Mouse (Mus musculus) heart, embryonic 11.5 days (tissue): ENCODE data around the gene Dbil5. TPM values are rescaled to one million over a fixed set of nuclear protein-coding genes. Genes with fewer than 3 reads are reported as not detected.

Source experiments
- ATAC-seq: fragments of 200-750 bp; cut with Nextera tagmentation; replicated peaks from 2 replicates; pipeline ENCODE4 v1.8.0; 2017; ENCODE audit warnings: moderate library complexity; ENCODE audit not compliant: insufficient number of reproducible peaks, low FRiP score, low TSS enrichment
- H3K27ac ChIP-seq: fragments of 300-500 bp; sonication (generic); 2 replicates; pipeline ENCODE4 v1.5.1; 2014; ENCODE audit warnings: mild to moderate bottlenecking, low read depth, low read length
- H3K27me3 ChIP-seq: fragments of 300-500 bp; sonication (generic); 2 replicates; pipeline ENCODE4 v1.6.1; 2014; ENCODE audit warnings: mild to moderate bottlenecking, low read length, mixed read lengths; ENCODE audit not compliant: control insufficient read depth, insufficient read depth
- H3K36me3 ChIP-seq: fragments of 300-500 bp; sonication (generic); 2 replicates; pipeline ENCODE4 v1.6.1; 2014; ENCODE audit warnings: mild to moderate bottlenecking, low read length, moderate library complexity, mixed read lengths; ENCODE audit not compliant: control insufficient read depth, insufficient read depth
- H3K4me1 ChIP-seq: fragments of 300-500 bp; sonication (generic); 2 replicates; pipeline ENCODE4 v1.6.1; 2014; ENCODE audit warnings: low read length; ENCODE audit not compliant: control insufficient read depth, insufficient read depth
- H3K4me2 ChIP-seq: fragments of 300-500 bp; sonication (generic); 2 replicates; pipeline ENCODE4 v1.6.1; 2014; ENCODE audit warnings: mild to moderate bottlenecking, moderate library complexity
- H3K4me3 ChIP-seq: fragments of 300-500 bp; sonication (generic); 2 replicates; pipeline ENCODE4 v1.5.1; 2014; ENCODE audit warnings: low read depth, low read length
- H3K9ac ChIP-seq: fragments of 300-500 bp; sonication (generic); 2 replicates; pipeline ENCODE4 v1.6.1; 2014; ENCODE audit warnings: mild to moderate bottlenecking, low read depth, low read length, moderate library complexity
- H3K9me3 ChIP-seq: fragments of 300-500 bp; sonication (generic); replicated peaks from 2 replicates; pipeline ENCODE4 v1.6.1; 2016; ENCODE audit warnings: low read length; ENCODE audit not compliant: control insufficient read depth
- WGBS: fragments of 180-500 bp; shearing (Covaris S2); extraction: QIAGEN DNeasy Blood & Tissue Kit; methylation state at CpG from one replicate; pipeline ENCODE4 v1.1.7; 2014; ENCODE audit not compliant: insufficient replicate concordance; 5-methylcytosine and 5-hydroxymethylcytosine counted together
- polyA plus RNA-seq: library from polyadenylated mRNA; unstranded; fragments of >200 nt; fragmentation: Nextera tagmentation; extraction: Ambion mirVana; gene quantifications from 2 replicates; pipeline ENCODE4 v1.2.1, GENCODE M21; 2014

The Dbil5 gene
- 0.99 and 1.3 TPM in 2 replicates for polyA plus RNA-seq

- WGBS = under 1% methylated on average over 35 of the region's 35 CpGs
- peak within 1 kb of the TSS; percentile 95 for H3K9ac ChIP-seq
- H3K27ac ChIP-seq = peak within 1 kb of the TSS; percentile 84
- H3K9me3 ChIP-seq = no peaks in the 10 kb centered on the region
- ATAC-seq = peak; percentile 96
- H3K4me3 ChIP-seq = peak within 1 kb of the TSS; percentile 82
- H3K4me1 ChIP-seq = peaks cover 5% of the 10 kb centered on the region
- H3K36me3 ChIP-seq = peaks cover 11% of the 10 kb centered on the region
- peak within 1 kb of the TSS; percentile 79 for H3K4me2 ChIP-seq
- H3K27me3 ChIP-seq = no peaks in the 10 kb centered on the region
Observed at GRCm38 (mm10) chr11:76217390-76217800, at the start of gene Dbil5, which contains the start of gene Gemin4. Gene Dbil5, plus strand, starts transcription at chr11:76217608. Gene Gemin4, minus strand, starts transcription at chr11:76217664.

GRCm38 (mm10) chr11:76168976-76169375 is 48.4 kb upstream of the Dbil5 start:
- ATAC-seq = no peak
- Histone ChIP-seq H3K4me1 (no peaks in the 10 kb centered on the region), H3K4me3 (no peak overlapping the region), H3K9me3 (no peaks in the 10 kb centered on the region), H3K27me3 (no peaks in the 10 kb centered on the region), H3K4me2 (no peak overlapping the region), H3K9ac (no peak overlapping the region), H3K36me3 (no peaks in the 10 kb centered on the region), H3K27ac (no peak overlapping the region)
- WGBS = 84% methylated on average over 3 of the region's 3 CpGs

DNA sequence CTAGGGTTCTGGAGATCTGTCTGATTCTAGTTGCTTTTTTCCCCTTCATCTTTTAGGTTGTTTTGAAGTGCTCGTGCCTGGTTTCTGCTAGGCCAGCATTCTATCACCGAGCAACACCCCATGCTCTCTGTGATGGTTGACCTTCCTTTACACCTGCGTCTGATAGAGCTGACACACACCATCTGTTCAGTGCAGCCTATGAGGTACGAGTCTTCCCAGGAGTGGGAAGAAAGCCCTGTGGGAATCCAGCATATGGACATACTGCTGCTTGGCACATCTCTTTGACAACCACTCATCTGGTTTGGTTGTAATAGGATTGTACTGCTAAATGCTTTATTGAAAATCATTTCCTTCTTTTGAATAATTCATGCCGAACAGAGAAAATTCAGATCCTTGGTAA is 47.2 kb upstream of the Dbil5 start:
- 68% methylated on average over 5 of the region's 5 CpGs for WGBS
- Histone ChIP-seq H3K9ac (no peak overlapping the region), H3K27ac (no peak overlapping the region), H3K36me3 (no peaks in the 10 kb centered on the region), H3K9me3 (no peaks in the 10 kb centered on the region), H3K4me2 (no peak overlapping the region), H3K4me3 (no peak overlapping the region), H3K27me3 (no peaks in the 10 kb centered on the region), H3K4me1 (no peaks in the 10 kb centered on the region)
- no peak for ATAC-seq

GRCm38 (mm10) chr11:76178726-76179494 is 38.5 kb upstream of the Dbil5 start:
- Histone ChIP-seq H3K4me2 (peak overlapping the region; percentile 94), H3K4me1 (0 out of 2 replicates have a peak, but pooled peaks cover 2% of the 10 kb centered on the region)

GRCm38 (mm10) chr11:76179495-76180145 is 37.8 kb upstream of the Dbil5 start, which contains the start of the genes Vps53 and Fam57a:
Gene Vps53, minus strand, starts transcription at chr11:76179647.
Gene Fam57a, plus strand, starts transcription at chr11:76179671.
- peak within 1 kb of the TSS; percentile 57; the same call in 1 of the 2 replicates for H3K27ac ChIP-seq
- H3K4me3 ChIP-seq = peak within 1 kb of the TSS; percentile 85
- H3K9ac ChIP-seq = peak within 1 kb of the TSS; percentile 76
- peak within 1 kb of the TSS; percentile 94 for H3K4me2 ChIP-seq
- ATAC-seq = peak; percentile 83
- no peaks in the 10 kb centered on the region for H3K36me3 ChIP-seq
- no peaks in the 10 kb centered on the region for H3K9me3 ChIP-seq
- 0 out of 2 replicates have a peak, but pooled peaks cover 2% of the 10 kb centered on the region for H3K4me1 ChIP-seq
- WGBS = under 1% methylated on average over 37 of the region's 37 CpGs
- H3K27me3 ChIP-seq = no peaks in the 10 kb centered on the region

More at GRCm38 (mm10) chr11:76178726-76179494, 38.5 kb upstream of the Dbil5 start:
- peak overlapping the region; percentile 85 for H3K4me3 ChIP-seq
- no peaks in the 10 kb centered on the region for H3K9me3 ChIP-seq
- WGBS = 3% methylated on average over 28 of the region's 28 CpGs
- H3K27ac ChIP-seq = peak overlapping the region; percentile 57; the same call in 1 of the 2 replicates
- peak; percentile 69 for ATAC-seq
- H3K36me3 ChIP-seq = no peaks in the 10 kb centered on the region
- H3K9ac ChIP-seq = peak overlapping the region; percentile 76
- H3K27me3 ChIP-seq = no peaks in the 10 kb centered on the region

DNA sequence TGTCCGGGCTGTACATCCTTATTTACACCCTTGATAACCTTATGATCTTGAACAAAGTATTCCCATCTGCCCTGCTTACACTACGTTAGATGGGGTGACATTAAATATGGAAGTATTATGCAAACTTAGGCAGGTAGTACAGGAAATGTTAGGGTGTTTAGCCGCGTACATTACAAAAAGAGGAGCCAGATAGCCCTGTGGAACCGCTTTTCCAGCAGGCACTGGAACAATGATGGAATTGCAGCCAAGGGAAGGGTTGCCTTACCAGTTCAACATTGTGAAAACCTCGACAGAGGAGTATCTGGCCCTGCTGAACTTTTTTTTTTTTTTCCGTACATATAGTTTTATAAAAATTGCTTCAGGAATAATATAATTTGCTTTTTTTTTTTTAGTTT is 37.3 kb upstream of the Dbil5 start:
- Histone ChIP-seq H3K27ac (no peak overlapping the region), H3K4me3 (peak overlapping the region; percentile 85), H3K27me3 (no peaks in the 10 kb centered on the region), H3K4me1 (0 out of 2 replicates have a peak, but pooled peaks cover 2% of the 10 kb centered on the region), H3K9ac (peak overlapping the region; percentile 76), H3K4me2 (peak overlapping the region; percentile 94), H3K9me3 (no peaks in the 10 kb centered on the region), H3K36me3 (no peaks in the 10 kb centered on the region)
- WGBS = 15% methylated on average over 7 of the region's 7 CpGs
- no peak for ATAC-seq

- H3K36me3 ChIP-seq = no peaks in the 10 kb centered on the region
- H3K4me2 ChIP-seq = no peak overlapping the region
- 0 out of 2 replicates have a peak, but pooled peaks cover under 1% of the 10 kb centered on the region for H3K4me1 ChIP-seq
- H3K27me3 ChIP-seq = no peaks in the 10 kb centered on the region
- no peak overlapping the region for H3K4me3 ChIP-seq
- H3K27ac ChIP-seq = no peak overlapping the region
- H3K9ac ChIP-seq = no peak overlapping the region
- no peak for ATAC-seq
- WGBS = 83% methylated on average over 4 of the region's 4 CpGs
- H3K9me3 ChIP-seq = no peaks in the 10 kb centered on the region
Observed at GRCm38 (mm10) chr11:76183745-76184144, 33.7 kb upstream of the Dbil5 start.

- 87% methylated on average over 6 of the region's 6 CpGs for WGBS
- no peaks in the 10 kb centered on the region for H3K36me3 ChIP-seq
- no peaks in the 10 kb centered on the region for H3K27me3 ChIP-seq
- no peak for ATAC-seq
- H3K4me2 ChIP-seq = no peak overlapping the region
- no peak overlapping the region for H3K27ac ChIP-seq
- H3K4me1 ChIP-seq = no peaks in the 10 kb centered on the region
- H3K9me3 ChIP-seq = no peaks in the 10 kb centered on the region
- H3K9ac ChIP-seq = no peak overlapping the region
- H3K4me3 ChIP-seq = no peak overlapping the region
Observed at GRCm38 (mm10) chr11:76186908-76187307, 30.5 kb upstream of the Dbil5 start.
